Mouse (Mus musculus): ENCODE data around the gene Rhag.

Rhag gene

DNA sequence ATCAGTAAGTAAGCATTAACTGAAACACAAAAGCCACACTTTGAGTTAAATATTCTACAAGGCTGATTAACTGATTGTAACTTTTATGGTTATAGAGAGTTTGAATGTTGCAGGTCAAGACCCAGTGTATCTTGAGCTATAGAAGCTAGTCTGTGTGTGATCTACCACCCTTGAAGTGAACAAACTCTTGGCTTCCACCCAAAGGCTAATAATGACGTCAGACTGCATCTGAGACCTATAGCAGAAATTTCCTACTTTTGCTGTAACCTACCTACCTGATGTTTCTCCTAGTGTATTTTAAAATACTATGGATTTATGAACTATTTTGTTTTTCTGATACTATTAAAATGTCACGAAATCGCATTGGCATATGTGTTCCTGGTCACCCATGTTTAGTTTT, 63.8 kb downstream of the Rhag start:
- DNase-seq (ENCODE audit: low read depth, low spot score) = no peak

DNA sequence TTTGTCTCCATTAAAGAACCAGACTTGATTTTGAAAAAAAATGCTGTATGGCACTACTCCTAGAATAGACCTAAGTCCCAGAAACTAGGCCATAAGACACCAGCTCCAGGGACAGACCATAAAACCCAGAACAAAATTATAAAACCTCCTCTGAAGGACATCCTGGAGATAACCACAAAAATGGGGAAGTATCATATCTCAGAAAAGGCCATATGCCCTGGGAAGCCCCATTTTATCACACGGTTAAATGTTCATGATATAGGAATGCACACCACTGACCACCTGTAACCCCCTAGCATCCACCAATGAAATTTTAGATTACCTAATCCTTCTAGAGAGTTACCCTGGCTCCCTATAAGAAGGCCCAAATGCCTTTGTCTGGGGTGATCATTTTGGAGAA, 64.6 kb downstream of the Rhag start:
- no peak for DNase-seq (ENCODE audit: low read depth, low spot score)

DNA sequence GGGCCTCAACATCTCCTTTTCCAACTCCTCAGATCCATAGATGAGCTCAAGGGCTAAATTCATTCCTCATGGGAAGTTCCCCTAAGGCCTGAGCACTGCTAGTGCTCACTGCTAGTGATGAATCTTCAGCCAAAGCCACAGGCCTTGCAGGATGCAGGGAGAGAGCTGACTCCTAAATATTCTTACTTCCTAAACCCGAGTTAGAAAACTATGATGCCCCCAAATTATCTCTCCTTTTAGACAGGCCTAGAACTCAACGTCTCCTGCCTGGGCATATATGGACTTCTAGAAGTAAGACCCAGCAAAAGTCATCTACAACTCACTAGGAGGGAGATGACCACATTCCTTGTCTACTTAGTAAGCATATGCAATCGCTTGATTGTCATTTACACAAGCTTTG, 66.8 kb downstream of the Rhag start:
- no peak for DNase-seq (ENCODE audit: low read depth, low spot score)

DNA sequence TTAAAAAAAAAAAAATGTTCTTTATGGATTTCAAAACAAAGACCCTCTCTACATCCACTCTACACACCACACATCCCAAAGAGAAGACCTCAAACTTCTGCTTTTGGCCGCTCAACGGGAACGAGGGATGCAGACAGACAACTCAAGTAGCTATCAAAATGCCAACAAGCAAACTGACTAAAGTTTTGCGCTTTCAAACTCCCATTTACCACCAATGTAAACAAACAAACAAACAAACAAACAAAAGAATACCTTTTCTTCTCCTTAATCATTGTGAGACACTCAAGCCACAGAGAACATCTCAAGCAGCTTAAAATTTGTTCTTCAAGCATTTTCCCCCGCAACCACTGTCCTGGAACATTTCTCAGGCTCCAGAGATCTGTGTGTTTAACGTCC, 68.6 kb downstream of the Rhag start:
- DNase-seq (ENCODE audit: low read depth, low spot score) = no peak

DNA sequence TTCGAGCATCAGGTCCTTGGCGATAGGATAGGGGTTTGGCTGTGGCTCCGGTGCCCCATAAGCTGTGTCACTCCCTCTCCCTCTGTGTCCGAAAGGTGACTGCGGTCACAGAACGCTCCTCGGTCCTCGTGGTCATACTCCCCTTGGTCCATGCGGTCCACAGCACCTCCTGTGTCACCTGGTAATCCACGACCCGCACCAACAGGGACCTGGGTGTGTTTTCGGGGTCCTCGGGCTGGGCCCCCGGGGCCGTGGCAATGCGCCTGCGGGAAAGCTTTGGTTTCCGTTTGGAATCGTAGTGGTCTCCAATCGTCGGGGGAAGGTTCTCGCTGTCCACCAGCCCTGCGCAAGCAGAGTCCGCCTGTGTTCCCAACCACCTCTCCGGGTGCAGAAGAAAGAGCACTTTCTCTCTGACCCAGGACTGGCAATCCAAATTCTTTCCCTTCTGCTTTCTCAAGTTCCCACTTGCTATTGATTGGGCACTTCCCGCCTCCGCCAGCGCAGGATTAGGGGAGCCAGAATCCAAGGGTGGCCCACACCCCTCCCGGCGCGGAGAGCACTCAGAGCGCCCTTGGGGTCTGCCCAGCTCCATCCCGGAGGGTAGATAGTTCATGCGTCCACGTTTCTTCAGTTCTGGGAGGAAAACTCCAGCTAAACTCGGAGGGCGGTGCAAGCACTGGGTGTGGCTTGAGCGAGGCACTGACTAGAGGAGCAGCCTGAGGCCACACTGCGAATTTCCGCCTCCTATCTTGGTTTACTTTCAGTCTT, 69.2 kb downstream of the Rhag start, which contains the start of gene 9130008F23Rik:
Gene 9130008F23Rik (minus strand): TSS at position 636 of the 768 bp plus-strand sequence.
- peak; percentile 12 for DNase-seq (ENCODE audit: low read depth, low spot score)

DNA sequence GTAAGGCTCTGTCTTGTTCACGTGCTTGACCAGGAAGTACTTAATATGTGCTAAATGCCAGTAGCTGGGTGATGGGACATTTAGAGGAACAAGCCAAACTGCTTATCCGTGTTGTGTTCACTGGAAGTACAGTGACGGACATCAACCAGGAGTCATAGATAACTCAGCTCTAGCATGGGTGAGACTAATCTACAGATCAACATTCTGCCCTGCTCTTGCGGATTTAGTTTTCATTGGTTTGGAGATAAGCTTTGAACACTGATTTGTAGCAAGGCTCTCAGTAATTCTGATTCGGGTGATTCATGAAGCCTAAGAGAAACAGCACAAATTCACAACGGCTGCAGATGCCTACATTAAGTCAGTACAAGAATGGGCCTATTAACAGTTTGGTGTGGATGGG, 71.2 kb downstream of the Rhag start:
- DNase-seq (ENCODE audit: low read depth, low spot score) = no peak

DNA sequence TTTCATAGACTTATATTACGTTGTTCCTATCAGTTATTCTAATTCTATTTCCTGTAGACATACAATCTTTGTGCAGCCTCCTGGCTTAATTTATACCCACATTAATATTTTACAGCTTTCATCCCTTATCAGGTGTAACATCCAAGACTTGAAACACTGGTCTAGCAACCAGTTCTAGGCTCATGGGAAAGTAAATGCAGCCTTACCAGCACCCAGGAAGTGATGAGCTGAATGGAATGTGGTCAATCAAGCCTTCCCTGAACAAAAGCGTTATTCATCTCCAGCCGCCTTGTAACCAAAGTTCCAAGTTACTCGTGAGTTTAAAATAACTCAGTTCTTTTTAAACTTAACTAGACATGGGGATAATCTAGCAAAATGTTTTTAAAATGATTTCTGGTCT, 74.2 kb downstream of the Rhag start:
- DNase-seq (ENCODE audit: low read depth, low spot score) = no peak

DNA sequence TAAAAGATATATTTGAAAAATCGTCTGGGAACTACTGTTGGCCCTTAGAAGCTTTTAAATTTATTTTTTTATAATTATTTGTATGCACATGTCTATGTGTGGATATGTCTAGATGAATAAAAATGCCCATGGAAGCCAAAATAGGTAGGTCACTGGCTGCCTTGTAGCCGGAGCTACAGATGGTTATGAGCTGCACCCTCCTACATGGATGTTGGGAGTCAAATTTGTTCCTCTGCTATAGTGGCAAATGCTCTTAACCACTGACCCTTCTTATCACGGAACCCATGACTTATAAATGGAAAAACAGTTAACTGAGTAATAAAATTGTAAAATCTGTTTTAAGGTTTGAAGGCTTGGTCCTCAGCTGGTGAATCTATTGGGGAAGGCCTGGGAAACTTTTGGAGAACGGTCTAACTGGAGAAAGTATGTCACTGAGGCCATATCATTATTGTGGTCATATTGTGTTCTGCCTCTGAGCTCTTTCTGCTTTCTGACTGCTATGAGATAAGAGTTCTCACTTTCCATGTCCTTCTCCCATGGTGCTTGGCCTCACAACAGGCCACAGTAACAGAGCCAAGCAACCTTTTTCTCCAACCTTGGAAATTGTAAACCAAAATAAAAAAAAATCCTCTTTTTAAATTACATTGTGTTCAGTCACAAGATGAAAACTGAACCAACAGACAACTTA, 77.1 kb downstream of the Rhag start:
- DNase-seq (ENCODE audit: low read depth, low spot score) = no peak
